Mouse (Mus musculus): ENCODE measurements around the gene Rras. TPM values are rescaled to one million over a fixed set of nuclear protein-coding genes. Genes with fewer than 3 reads are reported as not detected.

The Rras gene
- total and polyA plus RNA-seq, 3 experiments = 5.0 to 24.1 TPM; not detected in 1

DNA sequence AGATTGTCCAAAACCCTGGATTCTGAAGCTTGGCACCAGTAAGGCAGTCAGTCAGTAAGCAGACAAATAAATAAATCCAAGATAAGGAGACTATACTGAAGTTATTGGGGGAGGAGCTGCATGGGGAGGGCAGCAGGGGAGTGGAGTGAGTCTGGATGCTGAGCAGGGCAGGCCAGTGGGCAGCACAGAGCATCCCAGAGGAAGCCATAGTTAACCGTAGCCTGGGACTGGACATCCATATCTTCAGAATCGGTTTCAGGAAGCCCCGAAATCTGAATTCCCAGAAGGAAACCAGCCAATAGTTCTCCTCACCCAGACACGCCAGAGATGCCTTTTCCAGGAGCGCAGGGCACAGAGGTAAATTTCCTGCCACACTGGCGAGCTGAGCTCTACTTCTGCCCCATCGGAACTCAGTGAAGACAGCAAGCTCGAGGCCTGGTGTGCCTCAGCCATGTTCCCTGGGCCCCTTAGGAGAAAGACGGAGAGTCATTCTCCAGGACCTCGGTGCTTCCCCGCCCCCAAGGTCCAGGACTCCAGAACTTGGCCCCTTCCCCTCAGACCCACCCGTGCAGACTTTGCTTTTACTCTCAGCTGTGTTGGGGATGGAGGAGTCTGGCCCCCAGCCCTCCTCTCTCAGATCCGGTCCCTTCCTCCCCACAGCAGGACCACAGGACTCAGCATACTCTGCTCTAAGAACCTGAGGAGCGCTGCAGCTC lies 44.2 kb upstream of the Rras start:
- Histone ChIP-seq H3K27ac (ENCODE audit: control insufficient read depth, low read depth, low read length) (no peak overlapping the region), H3K36me3 (ENCODE audit: control insufficient read depth in 1 of 2, insufficient read depth in 2 of 2, low read length in 2 of 2) (peaks cover 0 to 5% of the 10 kb centered on the region in 2 experiments; a peak in 2 of 4 replicates), H3K27me3 (ENCODE audit: control insufficient read depth in 1 of 2, insufficient read depth in 2 of 2, low read length in 2 of 2) (no peaks in the 10 kb centered on the region), H3K4me1 (ENCODE audit: control insufficient read depth in 1 of 2, insufficient read depth in 2 of 2, low read length in 2 of 2) (peaks cover 0 to 8% of the 10 kb centered on the region in 2 experiments; a peak in 1 of 4 replicates), H3K4me3 (ENCODE audit: control insufficient read depth in 1 of 2, insufficient read depth in 1 of 2, low read depth in 2 of 2, low read length in 2 of 2) (no peak overlapping the region), H3K79me2 (ENCODE audit: control insufficient read depth, insufficient read depth, low read length, poor library complexity) (no peaks in the 10 kb centered on the region), H3K9ac (ENCODE audit: control insufficient read depth, low read depth, low read length, poor library complexity, severe bottlenecking) (no peak overlapping the region), H3K9me3 (replicated peaks; ENCODE audit: insufficient read depth, low read length) (no peaks in the 10 kb centered on the region)
- no peak for DNase-seq (ENCODE audit: low read depth, low spot score)
- no peak for TF ChIP-seq GABPA (IDR thresholded peaks at IDR 0.05; ENCODE audit: low read depth, low read length)
- TF ChIP-seq E2F4 (IDR thresholded peaks at IDR 0.05; ENCODE audit: borderline replicate concordance, low read depth, low read length) = no peak
- no peak for TF ChIP-seq TAL1 (IDR thresholded peaks at IDR 0.05; ENCODE audit: low read length)
- no peak for TF ChIP-seq MYB (IDR thresholded peaks at IDR 0.05; ENCODE audit: low read depth, low read length)
- no peak for TF ChIP-seq TCF12 (IDR thresholded peaks at IDR 0.05; ENCODE audit: low read depth, low read length)
- no peak for TF ChIP-seq ETS1 (IDR thresholded peaks at IDR 0.05; ENCODE audit: low read depth, low read length)
- no peak for TF ChIP-seq CTCF (IDR thresholded peaks at IDR 0.05 in 2 of 3, conservative IDR thresholded peaks at IDR 0.05 in 1 of 3; ENCODE audit: control insufficient read depth in 1 of 3, insufficient read depth in 1 of 3, low read depth in 2 of 3, low read length in 3 of 3, poor library complexity in 1 of 3, severe bottlenecking in 1 of 3)
- no peak for TF ChIP-seq MEF2A (IDR thresholded peaks at IDR 0.05; ENCODE audit: extremely low read depth, insufficient replicate concordance, low read depth, low read length, poor library complexity, severe bottlenecking)
- TF ChIP-seq TBP (IDR thresholded peaks at IDR 0.05; ENCODE audit: low read depth, low read length) = no peak
- TF ChIP-seq ELF1 (IDR thresholded peaks at IDR 0.05; ENCODE audit: low read depth, low read length) = no peak
- TF ChIP-seq CHD1 (IDR thresholded peaks at IDR 0.05; ENCODE audit: low read depth, low read length) = no peak
- no peak for TF ChIP-seq NRF1 (IDR thresholded peaks at IDR 0.05; ENCODE audit: insufficient read depth, low read depth, low read length, poor library complexity, severe bottlenecking)
- no peak for TF ChIP-seq MYC (IDR thresholded peaks at IDR 0.05; ENCODE audit: low read depth, low read length)
- no peak for TF ChIP-seq POLR2AphosphoS2 (IDR thresholded peaks at IDR 0.05; ENCODE audit: low read length)
- TF ChIP-seq ZMIZ1 (IDR thresholded peaks at IDR 0.05; ENCODE audit: low read depth, low read length) = no peak

DNA sequence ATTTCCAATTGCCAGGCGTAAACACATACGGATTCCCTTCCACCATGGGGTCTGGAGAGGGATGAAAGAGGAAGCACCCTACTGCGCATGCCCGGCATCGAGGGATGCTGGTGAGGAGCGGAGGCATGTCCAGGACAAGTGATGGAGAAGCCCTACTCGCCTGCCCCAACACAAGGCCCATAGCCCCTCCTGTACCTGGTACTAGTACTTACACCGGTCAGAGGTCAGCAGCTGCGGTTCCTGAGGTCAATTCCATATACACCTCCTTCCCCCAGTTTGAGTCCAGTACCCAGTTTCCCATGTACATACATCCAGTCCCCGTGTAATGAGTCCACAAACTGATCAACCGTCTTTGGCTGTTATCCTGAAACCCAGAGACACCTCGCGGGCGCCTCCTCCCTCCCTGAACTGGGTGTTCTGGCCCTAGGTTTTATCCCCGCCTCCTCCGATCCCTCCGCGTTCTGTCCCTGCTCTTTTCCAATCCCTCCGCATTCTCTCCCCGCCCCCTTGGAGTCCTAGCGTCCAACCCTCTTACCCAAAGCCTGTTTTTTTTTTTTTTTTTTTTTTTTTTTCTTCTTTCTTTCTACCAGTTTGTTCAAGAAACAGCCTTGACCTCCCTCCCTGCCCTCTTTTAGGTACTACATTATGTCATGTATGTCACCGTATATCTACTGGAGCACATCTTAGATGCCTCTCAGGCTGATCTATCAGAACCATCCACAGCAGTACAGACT lies 43.2 kb upstream of the Rras start, which contains the start of gene Cpt1c:
Cpt1c (minus strand) TSS at position 469 of the 734 bp plus-strand sequence.
- Histone ChIP-seq H3K27ac (ENCODE audit: control insufficient read depth, low read depth, low read length) (no peak within 1 kb of the TSS), H3K4me3 (ENCODE audit: control insufficient read depth in 1 of 2, insufficient read depth in 1 of 2, low read depth in 2 of 2, low read length in 2 of 2) (peak within 1 kb of the TSS in 1 of 2 experiments; percentile 11; a peak in 1 of 4 replicates), H3K27me3 (ENCODE audit: control insufficient read depth in 1 of 2, insufficient read depth in 2 of 2, low read length in 2 of 2) (no peaks in the 10 kb centered on the region), H3K9ac (ENCODE audit: control insufficient read depth, low read depth, low read length, poor library complexity, severe bottlenecking) (no peak within 1 kb of the TSS; the same call in 1 of the 2 replicates), H3K79me2 (ENCODE audit: control insufficient read depth, insufficient read depth, low read length, poor library complexity) (no peaks in the 10 kb centered on the region), H3K36me3 (ENCODE audit: control insufficient read depth in 1 of 2, insufficient read depth in 2 of 2, low read length in 2 of 2) (peaks cover 0 to 5% of the 10 kb centered on the region in 2 experiments; a peak in 3 of 4 replicates), H3K4me1 (ENCODE audit: control insufficient read depth in 1 of 2, insufficient read depth in 2 of 2, low read length in 2 of 2) (peaks cover 0 to 8% of the 10 kb centered on the region in 2 experiments; a peak in 1 of 4 replicates), H3K9me3 (replicated peaks; ENCODE audit: insufficient read depth, low read length) (no peaks in the 10 kb centered on the region)
- peak; percentile 75 for DNase-seq (ENCODE audit: low read depth, low spot score)
- no peak for TF ChIP-seq ZKSCAN1 (IDR thresholded peaks at IDR 0.05; ENCODE audit: low read depth, low read length)
- no peak for TF ChIP-seq HCFC1 (IDR thresholded peaks at IDR 0.05; ENCODE audit: low read depth, low read length)
- peak in 1 of 2 experiments; percentile 43; a peak in 1 of 4 replicates for TF ChIP-seq POLR2A (IDR thresholded peaks at IDR 0.05; ENCODE audit: control insufficient read depth in 1 of 2, insufficient read depth in 1 of 2, low read depth in 1 of 2, low read length in 2 of 2, poor library complexity in 1 of 2)
- no peak for TF ChIP-seq GABPA (IDR thresholded peaks at IDR 0.05; ENCODE audit: low read depth, low read length)
- TF ChIP-seq CHD2 (IDR thresholded peaks at IDR 0.05; ENCODE audit: low read length) = no peak
- no peak for TF ChIP-seq RAD21 (IDR thresholded peaks at IDR 0.05; ENCODE audit: low read depth, low read length)
- peak; percentile 70 for TF ChIP-seq NRF1 (IDR thresholded peaks at IDR 0.05; ENCODE audit: insufficient read depth, low read depth, low read length, poor library complexity, severe bottlenecking)
- no peak for TF ChIP-seq ZC3H11A (IDR thresholded peaks at IDR 0.05; ENCODE audit: low read depth, low read length)
- no peak for TF ChIP-seq MAX (IDR thresholded peaks at IDR 0.05; ENCODE audit: low read length)
- peak; percentile 45; the same call in 1 of the 2 replicates for TF ChIP-seq KAT2A (conservative IDR thresholded peaks at IDR 0.05; ENCODE audit: low read depth, low read length)
- no peak for TF ChIP-seq ZMIZ1 (IDR thresholded peaks at IDR 0.05; ENCODE audit: low read depth, low read length)
- TF ChIP-seq RCOR1 (IDR thresholded peaks at IDR 0.05; ENCODE audit: low read depth, low read length) = no peak
- no peak for TF ChIP-seq TAL1 (IDR thresholded peaks at IDR 0.05; ENCODE audit: low read length)
- no peak for TF ChIP-seq BHLHE40 (IDR thresholded peaks at IDR 0.05; ENCODE audit: borderline replicate concordance, low read depth, low read length)
- TF ChIP-seq ZNF384 (IDR thresholded peaks at IDR 0.05; ENCODE audit: low read depth, low read length) = peak; percentile 60
- TF ChIP-seq MXI1 (IDR thresholded peaks at IDR 0.05; ENCODE audit: low read depth, low read length) = no peak
- no peak for TF ChIP-seq TCF12 (IDR thresholded peaks at IDR 0.05; ENCODE audit: low read depth, low read length)
- TF ChIP-seq GATA1 (IDR thresholded peaks at IDR 0.05; ENCODE audit: low read depth, low read length) = no peak
- peak; percentile 20; the same call in 1 of the 2 replicates for TF ChIP-seq NELFE (IDR thresholded peaks at IDR 0.05; ENCODE audit: low read depth, low read length)

Data from MEL (cell line).